Mouse (Mus musculus) liver, postnatal 0 days (tissue): ENCODE data around the gene Mecr.

Experiments
- CTCF ChIP-seq: sonication (generic); IDR thresholded peaks from 2 replicates; pipeline ENCODE4 v1.5.1; 2016; ENCODE audit warnings: antibody characterized with exemption, low read depth
- EP300 ChIP-seq: IDR thresholded peaks from 2 replicates; pipeline ENCODE4 v1.6.1; 2016; ENCODE audit warnings: antibody characterized with exemption, low read depth, mild to moderate bottlenecking

DNA sequence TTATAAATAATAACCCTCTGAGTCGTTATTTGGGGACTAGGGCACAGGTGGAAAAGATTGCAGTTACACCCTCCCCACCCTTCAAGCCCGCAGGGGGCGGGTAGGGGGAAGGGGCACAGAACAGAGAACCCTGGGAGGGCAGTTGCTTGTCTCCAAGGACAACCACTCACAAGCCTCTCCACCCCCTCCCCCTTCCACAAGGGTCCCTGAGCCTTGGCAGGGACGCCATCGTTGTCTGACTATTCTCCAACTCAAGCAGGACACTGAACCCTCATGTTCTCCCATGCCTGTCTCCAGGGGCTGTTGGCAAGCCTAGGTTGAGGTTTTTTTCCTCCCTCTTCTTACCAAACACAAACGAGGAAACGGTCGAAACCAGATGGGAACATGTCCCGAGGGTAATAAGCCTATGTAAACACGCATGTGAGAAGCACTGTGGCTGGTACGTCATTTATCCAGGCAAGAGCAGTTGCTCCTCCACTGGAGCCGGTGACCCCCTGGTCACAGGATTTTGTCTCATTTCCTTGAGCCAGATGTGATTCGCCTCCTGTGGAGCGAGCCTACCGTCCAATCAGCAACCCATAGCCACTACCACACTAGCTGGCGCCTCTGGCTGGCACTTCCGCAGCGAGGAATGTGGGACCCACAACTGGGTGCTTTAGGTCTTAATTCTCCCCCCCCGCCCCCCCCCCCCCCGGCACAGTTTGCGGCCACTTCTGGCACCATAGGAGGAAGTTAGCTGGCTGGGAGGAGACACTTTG lies 67.1 kb downstream of the Mecr start:
- TF ChIP-seq CTCF (no peak), EP300 (no peak)
